Mouse (Mus musculus): ENCODE data around the gene Scd3. TPM values are rescaled to one million over a fixed set of nuclear protein-coding genes. Genes with fewer than 3 reads are reported as not detected.

Scd3 gene
- polyA plus RNA-seq, 1 experiment from 2014 or later = 0.32 TPM

GRCm38 (mm10) chr19:44207079-44207478 is 4.0 kb downstream of the Scd3 start:
- ATAC-seq (ENCODE audit: insufficient number of reproducible peaks, insufficient read depth, low FRiP score, low read depth) = no peak
- H3K4me1 ChIP-seq (ENCODE audit: control insufficient read depth in 2 of 2, insufficient read depth in 2 of 2, low read length in 2 of 2) = no peaks in the 10 kb centered on the region
- WGBS = 66% methylated on average over 2 of the region's 2 CpGs
- H3K4me2 ChIP-seq (ENCODE audit: low read length) = no peak overlapping the region
- no peaks in the 10 kb centered on the region for H3K36me3 ChIP-seq (ENCODE audit: control insufficient read depth, insufficient read depth, low read length)
- no peaks in the 10 kb centered on the region for H3K27me3 ChIP-seq (ENCODE audit: control insufficient read depth, insufficient read depth, low read length)
- no peak overlapping the region for H3K4me3 ChIP-seq (ENCODE audit: control insufficient read depth in 1 of 2, insufficient read depth in 1 of 2, low read depth in 1 of 2, low read length in 2 of 2)
- no peak overlapping the region for H3K9ac ChIP-seq (ENCODE audit: low read length)
- H3K27ac ChIP-seq (replicated peaks in 1 of 2; ENCODE audit: control insufficient read depth in 1 of 2, insufficient read depth in 1 of 2, low read depth in 2 of 2, low read length in 2 of 2) = no peak overlapping the region
- no peaks in the 10 kb centered on the region for H3K9me3 ChIP-seq (ENCODE audit: control insufficient read depth, low read length)

GRCm38 (mm10) chr19:44215255-44215654 is 12.2 kb downstream of the Scd3 start:
- no peak overlapping the region for H3K9ac ChIP-seq (ENCODE audit: low read length)
- H3K4me3 ChIP-seq (ENCODE audit: control insufficient read depth in 1 of 2, insufficient read depth in 1 of 2, low read depth in 1 of 2, low read length in 2 of 2) = no peak overlapping the region
- H3K4me2 ChIP-seq (ENCODE audit: low read length) = no peak overlapping the region
- no peaks in the 10 kb centered on the region for H3K36me3 ChIP-seq (ENCODE audit: control insufficient read depth, insufficient read depth, low read length)
- ATAC-seq (ENCODE audit: insufficient number of reproducible peaks, insufficient read depth, low FRiP score, low read depth) = no peak
- no peaks in the 10 kb centered on the region; the same call in 1 of the 2 replicates for H3K27me3 ChIP-seq (ENCODE audit: control insufficient read depth, insufficient read depth, low read length)
- no peaks in the 10 kb centered on the region for H3K9me3 ChIP-seq (ENCODE audit: control insufficient read depth, low read length)
- H3K27ac ChIP-seq (replicated peaks in 1 of 2; ENCODE audit: control insufficient read depth in 1 of 2, insufficient read depth in 1 of 2, low read depth in 2 of 2, low read length in 2 of 2) = no peak overlapping the region
- WGBS = 60% methylated on average over 12 of the region's 12 CpGs
- H3K4me1 ChIP-seq (ENCODE audit: control insufficient read depth in 2 of 2, insufficient read depth in 2 of 2, low read length in 2 of 2) = no peaks in the 10 kb centered on the region

DNA sequence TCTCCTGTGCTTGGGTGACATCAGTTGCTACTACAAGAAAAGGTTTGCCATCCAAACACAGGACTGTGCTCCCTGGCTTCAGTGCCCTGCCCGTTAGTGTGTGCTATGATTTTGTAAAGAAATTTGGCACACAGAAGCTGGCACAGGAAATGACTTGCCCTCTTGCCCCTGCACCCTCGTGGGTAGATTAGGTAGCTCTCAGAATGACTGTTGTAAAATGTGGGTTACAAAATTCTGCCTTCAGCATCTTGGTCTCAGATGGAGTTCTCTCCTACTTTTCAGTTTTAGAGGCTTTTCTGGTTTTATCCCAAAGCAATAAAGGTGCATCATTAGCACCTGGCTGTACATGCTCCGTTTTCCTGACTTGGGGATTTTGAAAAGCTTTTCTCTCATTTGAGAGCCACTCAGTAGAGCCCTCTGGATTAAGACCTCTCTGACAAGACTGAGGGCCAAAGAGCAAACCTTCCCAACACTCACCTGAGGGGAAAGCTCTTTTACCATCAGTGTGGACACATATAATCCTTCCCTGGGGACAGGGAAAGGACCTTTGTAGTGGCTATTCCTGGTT is 15.0 kb downstream of the Scd3 start:
- 61% methylated on average over 3 of the region's 3 CpGs for WGBS
- Histone ChIP-seq H3K4me3 (ENCODE audit: control insufficient read depth in 1 of 2, insufficient read depth in 1 of 2, low read depth in 1 of 2, low read length in 2 of 2) (no peak overlapping the region), H3K4me2 (ENCODE audit: low read length) (no peak overlapping the region), H3K27ac (replicated peaks in 1 of 2; ENCODE audit: control insufficient read depth in 1 of 2, insufficient read depth in 1 of 2, low read depth in 2 of 2, low read length in 2 of 2) (no peak overlapping the region), H3K9me3 (ENCODE audit: control insufficient read depth, low read length) (no peaks in the 10 kb centered on the region), H3K9ac (ENCODE audit: low read length) (no peak overlapping the region), H3K27me3 (ENCODE audit: control insufficient read depth, insufficient read depth, low read length) (no peaks in the 10 kb centered on the region; the same call in 1 of the 2 replicates), H3K4me1 (ENCODE audit: control insufficient read depth in 2 of 2, insufficient read depth in 2 of 2, low read length in 2 of 2) (no peaks in the 10 kb centered on the region), H3K36me3 (ENCODE audit: control insufficient read depth, insufficient read depth, low read length) (no peaks in the 10 kb centered on the region)
- ATAC-seq (ENCODE audit: insufficient number of reproducible peaks, insufficient read depth, low FRiP score, low read depth) = no peak

- H3K4me3 ChIP-seq (ENCODE audit: control insufficient read depth in 1 of 2, insufficient read depth in 1 of 2, low read depth in 1 of 2, low read length in 2 of 2) = no peak overlapping the region
- no peak overlapping the region for H3K27ac ChIP-seq (replicated peaks in 1 of 2; ENCODE audit: control insufficient read depth in 1 of 2, insufficient read depth in 1 of 2, low read depth in 2 of 2, low read length in 2 of 2)
- ATAC-seq (ENCODE audit: insufficient number of reproducible peaks, insufficient read depth, low FRiP score, low read depth) = no peak
- H3K4me2 ChIP-seq (ENCODE audit: low read length) = no peak overlapping the region
- H3K4me1 ChIP-seq (ENCODE audit: control insufficient read depth in 2 of 2, insufficient read depth in 2 of 2, low read length in 2 of 2) = no peaks in the 10 kb centered on the region
- H3K9me3 ChIP-seq (ENCODE audit: control insufficient read depth, low read length) = no peaks in the 10 kb centered on the region
- H3K9ac ChIP-seq (ENCODE audit: low read length) = no peak overlapping the region
- WGBS = 72% methylated on average over 5 of the region's 5 CpGs
- H3K27me3 ChIP-seq (ENCODE audit: control insufficient read depth, insufficient read depth, low read length) = no peaks in the 10 kb centered on the region
- no peaks in the 10 kb centered on the region for H3K36me3 ChIP-seq (ENCODE audit: control insufficient read depth, insufficient read depth, low read length)
These were observed 22.7 kb downstream of the Scd3 start for GRCm38 (mm10) chr19:44225728-44226127.

DNA sequence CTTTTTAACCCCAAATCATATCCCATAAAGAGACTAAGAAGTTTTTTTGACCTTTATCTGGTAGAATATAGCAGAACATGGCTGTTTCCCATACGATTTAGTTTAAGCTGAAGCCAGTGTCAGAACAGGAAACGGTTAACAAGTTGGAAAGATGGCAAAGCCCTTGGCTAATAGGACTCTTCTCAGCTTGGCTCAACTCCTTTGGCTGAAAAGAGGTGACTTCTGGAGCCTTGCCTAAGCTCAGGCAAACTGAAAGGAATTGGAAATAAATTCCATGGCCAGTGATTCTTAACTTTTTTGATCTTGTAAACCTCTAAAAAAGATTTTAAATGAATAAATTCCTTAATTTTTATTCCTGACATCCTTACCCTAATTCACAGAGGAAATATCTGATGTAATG is 26.7 kb downstream of the Scd3 start:
- Histone ChIP-seq H3K9me3 (ENCODE audit: control insufficient read depth, low read length) (no peaks in the 10 kb centered on the region), H3K36me3 (ENCODE audit: control insufficient read depth, insufficient read depth, low read length) (no peaks in the 10 kb centered on the region), H3K9ac (ENCODE audit: low read length) (no peak overlapping the region), H3K4me1 (ENCODE audit: control insufficient read depth in 2 of 2, insufficient read depth in 2 of 2, low read length in 2 of 2) (no peaks in the 10 kb centered on the region), H3K4me3 (ENCODE audit: control insufficient read depth in 1 of 2, insufficient read depth in 1 of 2, low read depth in 1 of 2, low read length in 2 of 2) (no peak overlapping the region), H3K4me2 (ENCODE audit: low read length) (no peak overlapping the region), H3K27ac (replicated peaks in 1 of 2; ENCODE audit: control insufficient read depth in 1 of 2, insufficient read depth in 1 of 2, low read depth in 2 of 2, low read length in 2 of 2) (no peak overlapping the region), H3K27me3 (ENCODE audit: control insufficient read depth, insufficient read depth, low read length) (no peaks in the 10 kb centered on the region)
- 56% methylated on average over 2 of the region's 2 CpGs for WGBS
- ATAC-seq (ENCODE audit: insufficient number of reproducible peaks, insufficient read depth, low FRiP score, low read depth) = no peak

- H3K36me3 ChIP-seq (ENCODE audit: control insufficient read depth, insufficient read depth, low read length) = no peaks in the 10 kb centered on the region
- 65% methylated on average over 3 of the region's 3 CpGs for WGBS
- ATAC-seq (ENCODE audit: insufficient number of reproducible peaks, insufficient read depth, low FRiP score, low read depth) = no peak
- H3K4me3 ChIP-seq (ENCODE audit: control insufficient read depth in 1 of 2, insufficient read depth in 1 of 2, low read depth in 1 of 2, low read length in 2 of 2) = no peak overlapping the region
- H3K4me2 ChIP-seq (ENCODE audit: low read length) = no peak overlapping the region
- H3K9ac ChIP-seq (ENCODE audit: low read length) = no peak overlapping the region
- H3K4me1 ChIP-seq (ENCODE audit: control insufficient read depth in 2 of 2, insufficient read depth in 2 of 2, low read length in 2 of 2) = no peaks in the 10 kb centered on the region
- H3K27me3 ChIP-seq (ENCODE audit: control insufficient read depth, insufficient read depth, low read length) = no peaks in the 10 kb centered on the region
- H3K27ac ChIP-seq (replicated peaks in 1 of 2; ENCODE audit: control insufficient read depth in 1 of 2, insufficient read depth in 1 of 2, low read depth in 2 of 2, low read length in 2 of 2) = no peak overlapping the region
- no peaks in the 10 kb centered on the region for H3K9me3 ChIP-seq (ENCODE audit: control insufficient read depth, low read length)
These were observed 27.1 kb downstream of the Scd3 start for GRCm38 (mm10) chr19:44230212-44230611.

DNA sequence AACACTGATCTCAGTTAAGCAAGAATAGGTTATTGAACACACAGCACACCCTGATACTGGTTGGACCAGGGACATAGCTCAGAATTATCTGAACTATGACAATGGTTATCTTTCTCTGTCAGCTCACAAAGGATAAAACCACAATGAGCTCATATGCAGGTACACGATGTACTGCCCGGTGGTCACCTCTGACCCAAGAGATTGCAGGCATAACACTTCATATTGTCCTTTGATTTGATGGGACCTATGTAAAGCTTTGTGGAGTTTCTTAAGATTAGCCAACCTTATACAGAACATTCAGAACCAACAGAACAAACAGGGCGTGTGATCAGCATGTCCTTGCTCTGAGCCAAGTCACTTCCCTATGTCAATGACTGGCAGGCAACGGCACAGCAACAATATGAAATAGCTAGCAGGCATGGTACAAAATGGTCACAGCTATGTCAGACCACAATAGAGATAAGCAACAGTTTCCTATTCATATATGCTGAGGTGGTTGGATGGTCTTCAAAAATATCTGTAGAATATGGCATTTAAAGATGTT is 28.6 kb downstream of the Scd3 start:
- Histone ChIP-seq H3K4me1 (ENCODE audit: control insufficient read depth in 2 of 2, insufficient read depth in 2 of 2, low read length in 2 of 2) (no peaks in the 10 kb centered on the region), H3K4me3 (ENCODE audit: control insufficient read depth in 1 of 2, insufficient read depth in 1 of 2, low read depth in 1 of 2, low read length in 2 of 2) (no peak overlapping the region), H3K9me3 (ENCODE audit: control insufficient read depth, low read length) (no peaks in the 10 kb centered on the region), H3K4me2 (ENCODE audit: low read length) (no peak overlapping the region), H3K27ac (replicated peaks in 1 of 2; ENCODE audit: control insufficient read depth in 1 of 2, insufficient read depth in 1 of 2, low read depth in 2 of 2, low read length in 2 of 2) (no peak overlapping the region), H3K36me3 (ENCODE audit: control insufficient read depth, insufficient read depth, low read length) (no peaks in the 10 kb centered on the region), H3K27me3 (ENCODE audit: control insufficient read depth, insufficient read depth, low read length) (no peaks in the 10 kb centered on the region), H3K9ac (ENCODE audit: low read length) (no peak overlapping the region)
- 78% methylated on average over 4 of the region's 4 CpGs for WGBS
- no peak for ATAC-seq (ENCODE audit: insufficient number of reproducible peaks, insufficient read depth, low FRiP score, low read depth)

DNA sequence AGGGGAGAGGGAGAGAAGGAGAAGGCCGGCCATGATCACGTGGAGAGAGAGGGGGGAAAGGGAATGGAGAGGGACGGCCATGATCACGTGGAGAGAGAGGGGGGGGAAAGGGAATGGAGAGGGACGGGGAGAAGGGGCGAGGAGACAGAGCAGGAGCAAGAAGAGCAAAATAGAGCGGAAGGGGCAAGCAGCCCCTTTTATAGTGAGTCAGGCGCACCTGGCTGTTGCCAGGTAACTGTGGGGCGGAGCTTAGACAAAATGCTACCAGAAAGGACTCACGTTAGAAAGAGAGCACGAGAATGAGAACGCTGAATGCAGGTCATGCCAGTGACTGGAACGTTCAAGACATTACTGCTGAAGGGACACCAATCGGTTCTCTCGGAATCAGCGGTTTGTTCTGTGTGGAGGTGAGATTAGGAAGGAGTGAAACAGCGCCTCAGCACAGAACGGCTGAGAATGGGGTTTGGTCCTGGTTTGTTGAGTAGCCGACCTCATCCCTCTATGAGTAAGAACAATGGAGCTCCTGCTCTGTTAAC is 34.5 kb downstream of the Scd3 start:
- Histone ChIP-seq H3K4me1 (ENCODE audit: control insufficient read depth in 2 of 2, insufficient read depth in 2 of 2, low read length in 2 of 2) (peaks cover 4% of the 10 kb centered on the region in 2 experiments; a peak in 1 of 4 replicates), H3K27me3 (ENCODE audit: control insufficient read depth, insufficient read depth, low read length) (no peaks in the 10 kb centered on the region), H3K9me3 (ENCODE audit: control insufficient read depth, low read length) (no peaks in the 10 kb centered on the region), H3K27ac (replicated peaks in 1 of 2; ENCODE audit: control insufficient read depth in 1 of 2, insufficient read depth in 1 of 2, low read depth in 2 of 2, low read length in 2 of 2) (no peak overlapping the region), H3K36me3 (ENCODE audit: control insufficient read depth, insufficient read depth, low read length) (no peaks in the 10 kb centered on the region), H3K4me2 (ENCODE audit: low read length) (peak overlapping the region; percentile 61), H3K9ac (ENCODE audit: low read length) (no peak overlapping the region; the same call in 1 of the 2 replicates), H3K4me3 (ENCODE audit: control insufficient read depth in 1 of 2, insufficient read depth in 1 of 2, low read depth in 1 of 2, low read length in 2 of 2) (peak overlapping the region; percentile 24 to 32)
- ATAC-seq (ENCODE audit: insufficient number of reproducible peaks, insufficient read depth, low FRiP score, low read depth) = no peak
- WGBS = 15% methylated on average over 19 of the region's 19 CpGs

All from heart, embryonic 14.5 days (tissue).